Mouse (Mus musculus) heart, adult 2 months (tissue): ENCODE results near the gene Gadl1. TPM values are rescaled to one million over a fixed set of nuclear protein-coding genes. Genes with fewer than 3 reads are reported as not detected.

ENCODE experiments used
- DNase-seq, 2 experiments: peaks; one replicate each; pipeline ENCODE4 v3.0.0; 2021
- H3K27ac ChIP-seq: fragments of 200-600 bp; 2 replicates; pipeline ENCODE4 v1.8.1; 2022
- H3K27me3 ChIP-seq: fragments of 200-500 bp; 2 replicates; pipeline ENCODE4 v1.6.1; 2012; ENCODE audit warnings: mild to moderate bottlenecking, low read length, inconsistent platforms, mixed read lengths; ENCODE audit not compliant: control insufficient read depth, insufficient read depth
- H3K36me3 ChIP-seq: fragments of 200-500 bp; 2 replicates; pipeline ENCODE4 v1.6.1; 2012; ENCODE audit warnings: low read length, inconsistent platforms; ENCODE audit not compliant: control insufficient read depth, insufficient read depth
- H3K4me1 ChIP-seq: fragments of 200-500 bp; 2 replicates; pipeline ENCODE4 v1.6.1; 2011; ENCODE audit warnings: low read length; ENCODE audit not compliant: control insufficient read depth, insufficient read depth
- H3K4me3 ChIP-seq: fragments of 200-600 bp; 2 replicates; pipeline ENCODE4 v1.8.1; 2022
- H3K79me2 ChIP-seq: fragments of 200-500 bp; replicated peaks from 2 replicates; pipeline ENCODE4 v1.6.1; 2012; ENCODE audit warnings: mild to moderate bottlenecking, inconsistent platforms, low read length, moderate library complexity, mixed read lengths; ENCODE audit not compliant: control insufficient read depth, insufficient read depth
- H3K9ac ChIP-seq: fragments of 200-500 bp; 2 replicates; pipeline ENCODE4 v1.6.1; 2012; ENCODE audit warnings: low read depth, mild to moderate bottlenecking, control low read depth, inconsistent platforms, low read length, mixed read lengths
- CTCF ChIP-seq: fragments of 200-600 bp; IDR thresholded peaks from 2 replicates; pipeline ENCODE4 v1.8.1; 2022; ENCODE audit warnings: antibody characterized with exemption, mild to moderate bottlenecking, moderate library complexity
- EP300 ChIP-seq: fragments of 200-500 bp; IDR thresholded peaks from 2 replicates; pipeline ENCODE4 v1.6.1; 2011; ENCODE audit warnings: low read depth, low read length, control low read depth; ENCODE audit not compliant: insufficient read depth
- POLR2A ChIP-seq: fragments of 200-500 bp; IDR thresholded peaks from 2 replicates; pipeline ENCODE4 v1.6.1; 2011; ENCODE audit warnings: mild to moderate bottlenecking, low read depth, low read length, control low read depth; ENCODE audit not compliant: insufficient read depth
- WGBS: fragments of 180-500 bp; shearing (Covaris S2); methylation state at CpG from one replicate; pipeline ENCODE4 v1.1.7; 2018; 5-methylcytosine and 5-hydroxymethylcytosine counted together
- intact Hi-C: fragments of 180-260 bp; cut with DNase I; formaldehyde crosslinking; loops from one replicate; pipeline ENCODE4 v1.15.1; 2025
- polyA plus RNA-seq: library from polyadenylated mRNA; depleted of rRNA; stranded (reverse); fragments of >200 nt; gene quantifications from 2 replicates; pipeline ENCODE4 v1.2.3, GENCODE M21; 2012
- total RNA-seq, 2 experiments: library from RNA; stranded (reverse); gene quantifications; 2 replicates each; pipeline ENCODE4 v1.2.3; 2021

Gene Gadl1
- total and polyA plus RNA-seq, 3 experiments = 0.16 TPM; not detected in 2

DNA sequence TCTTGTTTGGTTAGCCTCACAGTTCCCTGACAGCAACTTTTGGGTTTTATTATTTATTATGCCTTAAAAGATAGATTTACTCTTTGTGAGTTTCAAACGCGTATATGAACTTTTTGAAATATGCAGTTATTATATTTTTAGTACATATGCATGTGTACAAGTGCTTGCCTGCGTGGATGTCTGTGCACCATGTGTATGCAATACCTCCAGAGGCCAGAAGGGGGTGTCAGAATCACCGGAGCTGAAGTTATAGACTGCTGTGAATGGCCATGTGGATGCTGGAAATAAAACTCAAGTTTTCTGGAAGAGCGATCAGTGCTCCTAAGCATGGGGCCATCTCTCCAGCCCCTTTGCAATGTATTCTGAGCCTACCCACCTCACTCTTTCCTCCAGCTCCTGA is 28.7 kb downstream of the Gadl1 start:
- TF ChIP-seq POLR2A (no peak), CTCF (peak; percentile 17; the same call in 1 of the 2 replicates)
- no peaks in the 10 kb centered on the region for H3K4me1 ChIP-seq
- H3K9ac ChIP-seq = no peak overlapping the region
- H3K27me3 ChIP-seq = no peaks in the 10 kb centered on the region
- no peak for DNase-seq
- H3K27ac ChIP-seq = no peak overlapping the region
- no peaks in the 10 kb centered on the region for H3K79me2 ChIP-seq
- 93% methylated on average over 5 of the region's 5 CpGs for WGBS
- H3K36me3 ChIP-seq = no peaks in the 10 kb centered on the region
- intact Hi-C loops = no loop called here
- no peak overlapping the region for H3K4me3 ChIP-seq

- DNase-seq = no peak
- H3K9ac ChIP-seq = no peak overlapping the region
- H3K36me3 ChIP-seq = no peaks in the 10 kb centered on the region
- H3K27ac ChIP-seq = no peak overlapping the region
- H3K27me3 ChIP-seq = no peaks in the 10 kb centered on the region
- TF ChIP-seq EP300 = no peak
- no peak for TF ChIP-seq CTCF
- no peak for TF ChIP-seq POLR2A
- WGBS = 70% methylated on average over 3 of the region's 3 CpGs
- H3K4me1 ChIP-seq = no peaks in the 10 kb centered on the region
- H3K4me3 ChIP-seq = no peak overlapping the region
- no peaks in the 10 kb centered on the region for H3K79me2 ChIP-seq
- intact Hi-C loops = no loop called here
These were observed 30.2 kb downstream of the Gadl1 start for GRCm38 (mm10) chr9:115939420-115939819.

- Histone ChIP-seq H3K4me1 (no peaks in the 10 kb centered on the region), H3K9ac (no peak overlapping the region), H3K4me3 (no peak overlapping the region), H3K79me2 (no peaks in the 10 kb centered on the region), H3K36me3 (no peaks in the 10 kb centered on the region), H3K27me3 (no peaks in the 10 kb centered on the region), H3K27ac (no peak overlapping the region)
- intact Hi-C loops = no loop called here
- no peak for TF ChIP-seq POLR2A
- no peak for TF ChIP-seq EP300
- TF ChIP-seq CTCF = no peak
- DNase-seq = no peak
- 51% methylated on average over 8 of the region's 8 CpGs for whole genome bisulfite sequencing
These were observed 31.9 kb downstream of the Gadl1 start for GRCm38 (mm10) chr9:115941171-115941570.

GRCm38 (mm10) chr9:115942486-115942885 is 33.2 kb downstream of the Gadl1 start:
- Histone ChIP-seq H3K9ac (no peak overlapping the region), H3K79me2 (no peaks in the 10 kb centered on the region), H3K36me3 (no peaks in the 10 kb centered on the region), H3K4me3 (no peak overlapping the region), H3K27me3 (no peaks in the 10 kb centered on the region), H3K4me1 (no peaks in the 10 kb centered on the region), H3K27ac (no peak overlapping the region)
- WGBS = 72% methylated on average over 4 of the region's 4 CpGs
- no peak for DNase-seq
- TF ChIP-seq POLR2A (no peak), CTCF (no peak), EP300 (no peak)
- intact Hi-C loops = no loop called here

- H3K36me3 ChIP-seq = no peaks in the 10 kb centered on the region
- intact Hi-C loops = no loop called here
- TF ChIP-seq EP300 (no peak), CTCF (no peak), POLR2A (no peak)
- H3K27me3 ChIP-seq = no peaks in the 10 kb centered on the region
- no peak overlapping the region for H3K4me3 ChIP-seq
- WGBS = 58% methylated on average over 7 of the region's 7 CpGs
- H3K27ac ChIP-seq = no peak overlapping the region
- no peaks in the 10 kb centered on the region for H3K4me1 ChIP-seq
- H3K9ac ChIP-seq = no peak overlapping the region
- no peak for DNase-seq
- no peaks in the 10 kb centered on the region for H3K79me2 ChIP-seq
These were observed 33.7 kb downstream of the Gadl1 start for GRCm38 (mm10) chr9:115942989-115943388.

DNA sequence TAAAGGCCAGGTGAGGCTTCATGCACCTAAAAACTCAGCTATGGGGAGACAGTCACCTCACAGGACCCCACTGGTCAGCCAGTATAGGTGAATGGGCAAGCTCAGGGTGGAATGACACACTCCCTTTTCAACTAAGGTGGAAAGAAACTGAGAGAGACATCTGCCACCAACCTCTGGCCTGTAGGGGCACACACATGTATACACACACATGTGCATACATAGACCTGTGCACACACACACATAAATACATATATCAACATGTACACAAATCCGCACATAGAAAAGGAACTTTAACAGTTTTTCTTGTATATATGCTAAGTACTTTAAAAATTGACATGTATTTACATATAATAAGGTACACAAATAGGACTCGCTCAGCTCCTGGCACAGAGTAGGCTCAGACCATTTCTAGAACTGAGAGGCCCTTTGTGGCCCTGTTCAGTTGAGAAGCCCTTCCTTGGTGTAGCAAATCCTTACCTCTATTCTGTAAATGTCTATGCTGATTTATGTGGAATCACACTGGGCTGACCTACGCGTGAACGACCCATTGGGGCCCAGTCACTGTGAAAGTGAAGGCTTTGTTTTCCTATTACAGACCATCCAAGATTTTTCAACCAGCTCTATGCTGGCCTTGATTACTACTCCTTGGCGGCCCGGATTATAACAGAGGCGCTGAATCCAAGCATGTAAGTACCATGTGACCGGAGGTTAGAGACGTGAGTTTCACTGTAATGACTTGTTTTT is 34.5 kb downstream of the Gadl1 start:
- intact Hi-C loops = no loop called here
- no peak for TF ChIP-seq CTCF
- no peak for TF ChIP-seq POLR2A
- no peak for TF ChIP-seq EP300
- 95% methylated on average over 10 of the region's 10 CpGs for WGBS
- no peaks in the 10 kb centered on the region for H3K36me3 ChIP-seq
- H3K9ac ChIP-seq = no peak overlapping the region
- H3K79me2 ChIP-seq = no peaks in the 10 kb centered on the region
- H3K27me3 ChIP-seq = no peaks in the 10 kb centered on the region
- no peak for DNase-seq
- no peaks in the 10 kb centered on the region for H3K4me1 ChIP-seq
- H3K4me3 ChIP-seq = no peak overlapping the region
- H3K27ac ChIP-seq = no peak overlapping the region
